In genomic region chr4:32432271-32432781, GRCm38 (mm10) we compare ENCODE assay signal across 13 mouse cellular contexts.
A peak's percentile ranks its signal among the peaks of the same experiment; 100 is the strongest.
DNase-seq lines count a peak whose midpoint lies in the region; ATAC-seq lines count a peak whose summit lies in the region.
"Had no signal": no experiment of that assay in that cellular context is flagged by ENCODE, and none has a peak within 500 bp of the region (broad histone marks: within the 10 kb centered on the region; RNA-seq: fewer than 3 reads in every experiment).

No protein-coding gene starts in this region.

- no peaks in the 10 kb centered on the region for H3K36me3 ChIP-seq in midbrain, embryonic 10.5 days
- no peaks in the 10 kb centered on the region for H3K36me3 ChIP-seq in midbrain, embryonic 11.5 days (ENCODE audit: control insufficient read depth, insufficient read depth, low read length)
- no peaks in the 10 kb centered on the region for H3K36me3 ChIP-seq in hindbrain, embryonic 15.5 days
- H3K36me3 ChIP-seq: limb, embryonic 12.5 days had no signal

- no peaks in the 10 kb centered on the region for H3K27me3 ChIP-seq in midbrain, embryonic 10.5 days (ENCODE audit: low read depth, poor library complexity, severe bottlenecking)
- no peaks in the 10 kb centered on the region for H3K27me3 ChIP-seq in midbrain, embryonic 11.5 days (ENCODE audit: control insufficient read depth, insufficient read depth, low read length)
- H3K27me3 ChIP-seq in hindbrain, embryonic 15.5 days = no peaks in the 10 kb centered on the region
- H3K27me3 ChIP-seq: limb, embryonic 12.5 days had no signal

- peak overlapping the region; percentile 61; the same call in 1 of the 2 replicates for H3K27ac ChIP-seq in midbrain, embryonic 10.5 days (replicated peaks)
- no peak overlapping the region for H3K27ac ChIP-seq in midbrain, embryonic 11.5 days (ENCODE audit: low read depth, low read length)
- peak overlapping the region; percentile 56; the same call in 1 of the 2 replicates for H3K27ac ChIP-seq in hindbrain, embryonic 15.5 days (replicated peaks)

- no peak for ATAC-seq in midbrain, embryonic 11.5 days (ENCODE audit: low FRiP score)
- peak; percentile 14; the same call in 1 of the 2 replicates for ATAC-seq in hindbrain, embryonic 15.5 days (ENCODE audit: low FRiP score, low read depth)

- peaks cover 48% of the 10 kb centered on the region for H3K4me1 ChIP-seq in midbrain, embryonic 10.5 days
- peaks cover 31% of the 10 kb centered on the region for H3K4me1 ChIP-seq in midbrain, embryonic 11.5 days (ENCODE audit: control insufficient read depth, insufficient read depth, low read length)
- H3K4me1 ChIP-seq in hindbrain, embryonic 15.5 days (replicated peaks) = peaks cover 59% of the 10 kb centered on the region

- 62% methylated on average over 10 of the region's 10 CpGs for WGBS in midbrain, embryonic 10.5 days
- 63% methylated on average over 10 of the region's 10 CpGs for WGBS in midbrain, embryonic 11.5 days
- 16% methylated on average over 10 of the region's 10 CpGs for WGBS in hindbrain, embryonic 15.5 days

- H3K9ac ChIP-seq in midbrain, embryonic 11.5 days (ENCODE audit: low read length) = no peak overlapping the region
- H3K9ac ChIP-seq in hindbrain, embryonic 15.5 days = no peak overlapping the region
- H3K9ac ChIP-seq: limb, embryonic 12.5 days had no signal

- no peak for DNase-seq in midbrain, embryonic 10.5 days (ENCODE audit: low spot score)
- no peak for DNase-seq in midbrain, embryonic 11.5 days (ENCODE audit: low spot score, missing footprints)
- peak; percentile 67 to 79 for DNase-seq in cerebellum, postnatal 25 days
- peak; percentile 18 for DNase-seq in skeletal muscle tissue, adult 2 months (ENCODE audit: low read depth, low spot score)
- no peak for DNase-seq in layer of hippocampus, postnatal 14 days (ENCODE audit: low spot score in 2 of 2)
- no peak for DNase-seq in layer of hippocampus, adult 9-11 months
- no peak for DNase-seq in frontal cortex, postnatal 25 days (ENCODE audit: low spot score in 2 of 2)
- DNase-seq: gastrocnemius, postnatal 10 days; kidney, postnatal 14 days; lung, postnatal 10 days; thymus, postnatal 36 days had no signal

- no peaks in the 10 kb centered on the region for H3K9me3 ChIP-seq in midbrain, embryonic 10.5 days (replicated peaks)
- no peaks in the 10 kb centered on the region for H3K9me3 ChIP-seq in midbrain, embryonic 11.5 days (ENCODE audit: control insufficient read depth, low read length)
- no peaks in the 10 kb centered on the region for H3K9me3 ChIP-seq in hindbrain, embryonic 15.5 days
- H3K9me3 ChIP-seq: limb, embryonic 12.5 days had no signal

- no peak overlapping the region for H3K4me3 ChIP-seq in midbrain, embryonic 10.5 days
- H3K4me3 ChIP-seq in midbrain, embryonic 11.5 days (ENCODE audit: low read depth, low read length) = no peak overlapping the region
- H3K4me3 ChIP-seq in hindbrain, embryonic 15.5 days = no peak overlapping the region
- H3K4me3 ChIP-seq: limb, embryonic 12.5 days had no signal

- H3K4me2 ChIP-seq in midbrain, embryonic 11.5 days = no peak overlapping the region
- peak overlapping the region; percentile 26; the same call in 1 of the 2 replicates for H3K4me2 ChIP-seq in hindbrain, embryonic 15.5 days
- H3K4me2 ChIP-seq: limb, embryonic 12.5 days had no signal

Comparison
In these comparisons a context has a peak if more than half of its experiments do, and no peak if none do; other contexts are left out.
1. DNase-seq: peak in cerebellum, postnatal 25 days (2 of 2) and skeletal muscle tissue, adult 2 months (single experiment); none in midbrain, embryonic 10.5 days (single experiment), midbrain, embryonic 11.5 days (single experiment), layer of hippocampus, postnatal 14 days (0 of 2), layer of hippocampus, adult 9-11 months (single experiment) and frontal cortex, postnatal 25 days (0 of 2).